Comparison of ENCODE assay signal across 48 mouse cellular contexts in genomic region chr11:46363864-46364263, GRCm38 (mm10). TPM values are rescaled to one million over a fixed set of nuclear protein-coding genes. Genes with fewer than 3 reads are reported as not detected.
"Had no signal": no experiment of that assay in that cellular context is flagged by ENCODE, and none has a peak within 500 bp of the region (broad histone marks: within the 10 kb centered on the region; RNA-seq: fewer than 3 reads in every experiment).

No protein-coding gene starts in this region.

- H3K9me3 ChIP-seq: heart, embryonic 10.5 days; heart, embryonic 12.5 days; heart, embryonic 13.5 days; heart, embryonic 15.5 days; hindbrain, embryonic 10.5 days; hindbrain, embryonic 12.5 days; hindbrain, embryonic 13.5 days; hindbrain, embryonic 15.5 days; intestine, embryonic 15.5 days; kidney, embryonic 15.5 days had no signal

- H3K4me1 ChIP-seq: heart, embryonic 10.5 days; heart, embryonic 12.5 days; heart, embryonic 13.5 days; heart, embryonic 15.5 days; hindbrain, embryonic 10.5 days; hindbrain, embryonic 12.5 days; hindbrain, embryonic 13.5 days; hindbrain, embryonic 15.5 days; intestine, embryonic 15.5 days; kidney, embryonic 15.5 days had no signal

- H3K27me3 ChIP-seq: heart, embryonic 12.5 days; heart, embryonic 15.5 days; hindbrain, embryonic 12.5 days; hindbrain, embryonic 13.5 days; hindbrain, embryonic 15.5 days; intestine, embryonic 15.5 days; kidney, embryonic 15.5 days had no signal

- H3K27ac ChIP-seq: heart, embryonic 10.5 days; heart, embryonic 13.5 days; heart, embryonic 15.5 days; hindbrain, embryonic 10.5 days; hindbrain, embryonic 12.5 days; hindbrain, embryonic 13.5 days; hindbrain, embryonic 14.5 days; hindbrain, embryonic 15.5 days; hindbrain, postnatal 0 days; intestine, embryonic 15.5 days; kidney, embryonic 15.5 days; kidney, postnatal 0 days; layer of hippocampus, adult 2 months had no signal

- H3K36me3 ChIP-seq: heart, embryonic 10.5 days; heart, embryonic 12.5 days; heart, embryonic 13.5 days; heart, embryonic 15.5 days; hindbrain, embryonic 10.5 days; hindbrain, embryonic 12.5 days; hindbrain, embryonic 13.5 days; hindbrain, embryonic 15.5 days; intestine, embryonic 15.5 days; kidney, embryonic 15.5 days had no signal

- H3K4me2 ChIP-seq: heart, embryonic 11.5 days; heart, embryonic 12.5 days; heart, embryonic 13.5 days; heart, embryonic 15.5 days; hindbrain, embryonic 12.5 days; hindbrain, embryonic 13.5 days; hindbrain, embryonic 14.5 days; hindbrain, embryonic 15.5 days; intestine, embryonic 15.5 days; kidney, embryonic 15.5 days had no signal

- ATAC-seq: hindbrain, embryonic 16.5 days; hindbrain, postnatal 0 days; inflammation-experienced regulatory T-cells, adult 6 months; intestine, embryonic 15.5 days; intestine, embryonic 16.5 days; intestine, postnatal 0 days had no signal

- DNase-seq: heart, postnatal 14 days; heart, postnatal 36 days; heart, postnatal 4 days; kidney, adult 11 months; kidney, adult 18-20 months; kidney, adult 2 months; kidney, adult 8-10 months; kidney, adult 9 months; kidney, postnatal 10 days; kidney, postnatal 14 days; kidney, postnatal 25 days; kidney, postnatal 36 days; kidney, postnatal 4 days; layer of hippocampus, adult 9-11 months; layer of hippocampus, postnatal 36 days had no signal

- H3K4me3 ChIP-seq: heart, embryonic 10.5 days; heart, embryonic 12.5 days; heart, embryonic 13.5 days; heart, embryonic 15.5 days; hindbrain, embryonic 10.5 days; hindbrain, embryonic 12.5 days; hindbrain, embryonic 13.5 days; hindbrain, embryonic 15.5 days; intestine, embryonic 15.5 days; kidney, embryonic 15.5 days; layer of hippocampus, adult 2 months had no signal

- H3K9ac ChIP-seq: heart, embryonic 12.5 days; heart, embryonic 13.5 days; heart, embryonic 15.5 days; hindbrain, embryonic 12.5 days; hindbrain, embryonic 13.5 days; hindbrain, embryonic 14.5 days; hindbrain, embryonic 15.5 days; intestine, embryonic 15.5 days; kidney, embryonic 15.5 days had no signal

RNA-seq across cellular contexts. Expression of gene Itk, which starts 25.5 kb away (rescaled TPM):
- total RNA-seq: hindbrain, postnatal 0 days had no signal
- polyA plus RNA-seq: heart, embryonic 11.5 days; heart, embryonic 12.5 days; heart, embryonic 13.5 days; heart, embryonic 14.5 days; heart, postnatal 0 days; hindbrain, embryonic 10.5 days; hindbrain, embryonic 11.5 days; hindbrain, embryonic 12.5 days; hindbrain, embryonic 13.5 days; hindbrain, embryonic 15.5 days; hindbrain, embryonic 16.5 days had no signal

RNA-seq across cellular contexts. Expression of gene Fam71b, which starts 32.5 kb away (rescaled TPM):
- total RNA-seq: heart, postnatal 14 days; heart, postnatal 25 days; heart, postnatal 36 days; heart, postnatal 4 days; hematopoietic stem cell, adult 5-6 weeks; hindbrain, postnatal 0 days; layer of hippocampus, adult 18-20 months; layer of hippocampus, adult 2 months; layer of hippocampus, adult 8-10 months; layer of hippocampus, postnatal 10 days; layer of hippocampus, postnatal 14 days; layer of hippocampus, postnatal 25 days; layer of hippocampus, postnatal 36 days; left cerebral cortex, adult 18-20 months had no signal
- polyA plus RNA-seq: heart, embryonic 10.5 days; heart, embryonic 12.5 days; heart, embryonic 13.5 days; heart, embryonic 14.5 days; heart, embryonic 15.5 days; heart, postnatal 0 days; hindbrain, embryonic 10.5 days; hindbrain, embryonic 11.5 days; hindbrain, embryonic 12.5 days; hindbrain, embryonic 13.5 days; hindbrain, embryonic 14.5 days; hindbrain, embryonic 15.5 days; hindbrain, embryonic 16.5 days; hindbrain, postnatal 0 days; intestine, embryonic 14.5 days; intestine, embryonic 15.5 days; intestine, embryonic 16.5 days; intestine, postnatal 0 days; kidney, embryonic 14.5 days; kidney, embryonic 15.5 days; kidney, embryonic 16.5 days; kidney, postnatal 0 days had no signal
